Comparison of ENCODE assay signal across 24 mouse cellular contexts in the genomic region with DNA sequence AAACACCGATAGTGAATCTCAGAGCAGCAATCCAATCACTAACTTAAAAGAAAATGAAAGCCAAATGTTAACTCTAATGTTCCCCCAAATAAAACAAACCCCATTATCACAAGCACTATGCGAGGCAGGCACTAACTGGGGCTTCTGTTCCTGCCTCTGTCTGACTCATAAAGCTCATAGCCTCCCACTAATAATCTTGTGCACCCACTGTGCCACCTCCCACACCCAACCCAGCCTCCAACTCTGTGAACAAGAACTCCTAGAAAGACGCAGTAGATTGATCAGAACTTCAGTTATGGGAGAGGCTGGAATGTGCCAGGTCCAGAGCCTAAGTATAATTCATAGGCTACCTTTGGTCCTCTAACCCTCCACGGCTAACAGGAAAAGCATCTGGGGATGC. TPM values are rescaled to one million over a fixed set of nuclear protein-coding genes. Genes with fewer than 3 reads are reported as not detected.
DNase-seq lines count a peak whose midpoint lies in the region; ATAC-seq lines count a peak whose summit lies in the region.
"Had no signal": no experiment of that assay in that cellular context is flagged by ENCODE, and none has a peak within 500 bp of the region (broad histone marks: within the 10 kb centered on the region; RNA-seq: fewer than 3 reads in every experiment).

No protein-coding gene starts in this region.

- no peak overlapping the region for H3K4me2 ChIP-seq in midbrain, embryonic 11.5 days
- H3K4me2 ChIP-seq in midbrain, embryonic 14.5 days (ENCODE audit: low read length) = no peak overlapping the region
- no peak overlapping the region for H3K4me2 ChIP-seq in neural tube, embryonic 15.5 days
- H3K4me2 ChIP-seq: embryonic facial prominence, embryonic 12.5 days; embryonic facial prominence, embryonic 15.5 days; heart, embryonic 13.5 days; hindbrain, embryonic 12.5 days; hindbrain, embryonic 15.5 days had no signal

- H3K27ac ChIP-seq in midbrain, embryonic 11.5 days (ENCODE audit: low read depth, low read length) = no peak overlapping the region
- no peak overlapping the region for H3K27ac ChIP-seq in midbrain, embryonic 14.5 days (replicated peaks; ENCODE audit: low read depth, low read length)
- no peak overlapping the region for H3K27ac ChIP-seq in neural tube, embryonic 15.5 days (replicated peaks)
- H3K27ac ChIP-seq: embryonic facial prominence, embryonic 12.5 days; embryonic facial prominence, embryonic 15.5 days; heart, adult 2 months; heart, embryonic 10.5 days; heart, embryonic 13.5 days; hindbrain, embryonic 12.5 days; hindbrain, embryonic 15.5 days had no signal

- H3K36me3 ChIP-seq in midbrain, embryonic 11.5 days (ENCODE audit: control insufficient read depth, insufficient read depth, low read length) = no peaks in the 10 kb centered on the region
- 0 out of 2 replicates have a peak, but pooled peaks cover 2% of the 10 kb centered on the region for H3K36me3 ChIP-seq in midbrain, embryonic 14.5 days (ENCODE audit: control insufficient read depth, insufficient read depth, low read length)
- peaks cover 3% of the 10 kb centered on the region; the same call in 1 of the 2 replicates for H3K36me3 ChIP-seq in neural tube, embryonic 15.5 days
- H3K36me3 ChIP-seq: embryonic facial prominence, embryonic 12.5 days; embryonic facial prominence, embryonic 15.5 days; heart, embryonic 10.5 days; hindbrain, embryonic 12.5 days had no signal

- H3K9me3 ChIP-seq in midbrain, embryonic 11.5 days (ENCODE audit: control insufficient read depth, low read length) = no peaks in the 10 kb centered on the region
- no peaks in the 10 kb centered on the region for H3K9me3 ChIP-seq in midbrain, embryonic 14.5 days (ENCODE audit: control insufficient read depth, low read length)
- no peaks in the 10 kb centered on the region for H3K9me3 ChIP-seq in neural tube, embryonic 15.5 days (replicated peaks)
- H3K9me3 ChIP-seq: embryonic facial prominence, embryonic 12.5 days; embryonic facial prominence, embryonic 15.5 days; heart, embryonic 10.5 days; heart, embryonic 13.5 days; hindbrain, embryonic 12.5 days; hindbrain, embryonic 15.5 days had no signal

- 89% methylated on average over 4 of the region's 4 CpGs for WGBS in midbrain, embryonic 11.5 days
- WGBS in midbrain, embryonic 14.5 days = 94% methylated on average over 4 of the region's 4 CpGs
- 89% methylated on average over 4 of the region's 4 CpGs for whole genome bisulfite sequencing in neural tube, embryonic 15.5 days

- H3K27me3 ChIP-seq in midbrain, embryonic 11.5 days (ENCODE audit: control insufficient read depth, insufficient read depth, low read length) = no peaks in the 10 kb centered on the region
- no peaks in the 10 kb centered on the region for H3K27me3 ChIP-seq in midbrain, embryonic 14.5 days (ENCODE audit: control insufficient read depth, insufficient read depth, low read length)
- no peaks in the 10 kb centered on the region for H3K27me3 ChIP-seq in neural tube, embryonic 15.5 days (replicated peaks)
- H3K27me3 ChIP-seq: embryonic facial prominence, embryonic 12.5 days; embryonic facial prominence, embryonic 15.5 days; heart, embryonic 13.5 days; hindbrain, embryonic 12.5 days; hindbrain, embryonic 15.5 days had no signal

- no peaks in the 10 kb centered on the region for H3K4me1 ChIP-seq in midbrain, embryonic 11.5 days (ENCODE audit: control insufficient read depth, insufficient read depth, low read length)
- H3K4me1 ChIP-seq in midbrain, embryonic 14.5 days (ENCODE audit: control insufficient read depth, insufficient read depth, low read length) = no peaks in the 10 kb centered on the region
- H3K4me1 ChIP-seq in neural tube, embryonic 15.5 days = no peaks in the 10 kb centered on the region
- H3K4me1 ChIP-seq: embryonic facial prominence, embryonic 12.5 days; embryonic facial prominence, embryonic 15.5 days; heart, embryonic 10.5 days; heart, embryonic 13.5 days; hindbrain, embryonic 12.5 days; hindbrain, embryonic 15.5 days had no signal

- no peak overlapping the region for H3K9ac ChIP-seq in midbrain, embryonic 11.5 days (ENCODE audit: low read length)
- no peak overlapping the region for H3K9ac ChIP-seq in midbrain, embryonic 14.5 days (replicated peaks; ENCODE audit: low read length)
- H3K9ac ChIP-seq in neural tube, embryonic 15.5 days (replicated peaks) = no peak overlapping the region
- H3K9ac ChIP-seq: embryonic facial prominence, embryonic 12.5 days; embryonic facial prominence, embryonic 15.5 days; forebrain, postnatal 0 days; heart, embryonic 13.5 days; hindbrain, embryonic 12.5 days; hindbrain, embryonic 15.5 days had no signal

- DNase-seq in frontal cortex, postnatal 14 days (ENCODE audit: low spot score in 2 of 2) = no peak
- DNase-seq in midbrain, embryonic 11.5 days (ENCODE audit: low spot score, missing footprints) = peak; percentile 65
- no peak for DNase-seq in midbrain, embryonic 14.5 days
- peak; percentile 26 for DNase-seq in induced T-regulatory cell, adult 2 months (ENCODE audit: low read depth)
- DNase-seq: adrenal gland, adult 8-10 months; adrenal gland, postnatal 25 days; cerebellum, adult 11 months; cerebellum, adult 2 months; cerebellum, adult 9-11 months; cerebellum, postnatal 25 days; forebrain, postnatal 0 days; gastrocnemius, postnatal 10 days; gastrocnemius, postnatal 36 days; heart, adult 2 months had no signal

- H3K4me3 ChIP-seq in midbrain, embryonic 11.5 days (ENCODE audit: low read depth, low read length) = no peak overlapping the region
- no peak overlapping the region for H3K4me3 ChIP-seq in midbrain, embryonic 14.5 days (replicated peaks; ENCODE audit: low read depth, low read length)
- H3K4me3 ChIP-seq in neural tube, embryonic 15.5 days (replicated peaks) = no peak overlapping the region
- H3K4me3 ChIP-seq: embryonic facial prominence, embryonic 12.5 days; embryonic facial prominence, embryonic 15.5 days; heart, adult 2 months; heart, embryonic 10.5 days; heart, embryonic 13.5 days; hindbrain, embryonic 12.5 days; hindbrain, embryonic 15.5 days had no signal

- ATAC-seq in frontal cortex, adult (ENCODE audit: low TSS enrichment) = peak; percentile 82
- no peak for ATAC-seq in midbrain, embryonic 11.5 days (ENCODE audit: low FRiP score)
- ATAC-seq in midbrain, embryonic 14.5 days (ENCODE audit: low FRiP score, low TSS enrichment) = no peak
- no peak for ATAC-seq in neural tube, embryonic 15.5 days (ENCODE audit: low FRiP score)
- ATAC-seq: activated CD4-positive, CD25-positive, alpha-beta regulatory T cell, adult 4 months; forebrain, embryonic 14.5 days; forebrain, postnatal 0 days had no signal

RNA-seq across cellular contexts. Expression of a gene that starts 15.1 kb away (rescaled TPM):
- polyA plus RNA-seq in midbrain, embryonic 11.5 days (2014; fragmentation: Nextera tagmentation; extraction: Ambion mirVana) = 14.3 and 14.7 TPM in 2 replicates
- 10.4 and 13.9 TPM in 2 replicates for polyA plus RNA-seq in midbrain, embryonic 14.5 days (2014; fragmentation: Nextera tagmentation; extraction: Ambion mirVana)
- polyA plus RNA-seq in neural tube, embryonic 15.5 days (2015; fragmentation: Nextera tagmentation; extraction: Ambion mirVana) = 9.1 and 10.5 TPM in 2 replicates

RNA-seq across cellular contexts. Expression of a gene that starts 24.3 kb away (rescaled TPM):
- polyA plus RNA-seq in midbrain, embryonic 11.5 days (2014; fragmentation: Nextera tagmentation; extraction: Ambion mirVana) = 0.57 and 0.82 TPM in 2 replicates
- 0.59 TPM in 1 of 2 replicates, not detected in the other for polyA plus RNA-seq in midbrain, embryonic 14.5 days (2014; fragmentation: Nextera tagmentation; extraction: Ambion mirVana)
- 0.31 and 3.3 TPM in 2 replicates for polyA plus RNA-seq in neural tube, embryonic 15.5 days (2015; fragmentation: Nextera tagmentation; extraction: Ambion mirVana)

Comparison
In these comparisons a context has a peak if more than half of its experiments do, and no peak if none do; other contexts are left out.
1. DNase-seq: peak in midbrain, embryonic 11.5 days (single experiment) and induced T-regulatory cell, adult 2 months (single experiment); none in frontal cortex, postnatal 14 days (0 of 2) and midbrain, embryonic 14.5 days (single experiment).